Mouse (Mus musculus): Measurements from ENCODE around the gene Gm20696.

The Gm20696 gene

GRCm38 (mm10) chr6:99342416-99342815, 324.2 kb downstream of the Gm20696 start:
- DNase-seq: no peak

DNA sequence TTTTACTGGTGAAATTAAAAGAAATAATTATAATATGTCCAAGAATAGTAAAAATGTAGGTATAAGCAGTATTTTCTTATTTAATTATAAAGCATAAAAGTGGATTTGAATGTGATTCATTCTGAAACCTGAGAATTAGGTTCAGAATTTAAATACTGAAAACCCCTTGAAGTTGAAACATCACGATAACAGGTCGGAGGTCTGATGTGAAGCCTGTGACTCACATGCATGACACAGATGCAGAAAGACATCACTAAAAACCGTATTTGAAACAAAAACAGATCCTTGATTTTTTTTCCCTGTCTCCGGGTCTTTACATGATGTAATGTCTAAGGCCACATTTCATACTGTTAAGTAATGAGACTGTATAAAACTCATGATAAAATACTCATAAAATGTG, 325.7 kb downstream of the Gm20696 start:
- no peak for DNase-seq

- no peak for DNase-seq
Observed at GRCm38 (mm10) chr6:99339986-99340721, 326.4 kb downstream of the Gm20696 start.

DNA sequence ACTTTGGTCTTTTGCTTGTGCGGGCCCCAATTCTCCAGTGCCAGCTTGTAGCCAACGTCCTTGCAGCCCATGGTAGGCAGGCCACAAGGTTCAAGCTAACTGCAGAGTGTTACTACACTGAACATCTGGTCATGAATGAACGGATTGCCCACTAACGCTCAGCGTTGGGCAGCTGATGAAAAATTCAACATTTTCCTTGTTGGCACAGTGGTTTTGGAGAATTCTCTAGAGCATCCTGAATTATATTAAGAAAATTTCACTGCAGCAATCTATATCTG, 327.3 kb downstream of the Gm20696 start:
- DNase-seq: no peak

DNA sequence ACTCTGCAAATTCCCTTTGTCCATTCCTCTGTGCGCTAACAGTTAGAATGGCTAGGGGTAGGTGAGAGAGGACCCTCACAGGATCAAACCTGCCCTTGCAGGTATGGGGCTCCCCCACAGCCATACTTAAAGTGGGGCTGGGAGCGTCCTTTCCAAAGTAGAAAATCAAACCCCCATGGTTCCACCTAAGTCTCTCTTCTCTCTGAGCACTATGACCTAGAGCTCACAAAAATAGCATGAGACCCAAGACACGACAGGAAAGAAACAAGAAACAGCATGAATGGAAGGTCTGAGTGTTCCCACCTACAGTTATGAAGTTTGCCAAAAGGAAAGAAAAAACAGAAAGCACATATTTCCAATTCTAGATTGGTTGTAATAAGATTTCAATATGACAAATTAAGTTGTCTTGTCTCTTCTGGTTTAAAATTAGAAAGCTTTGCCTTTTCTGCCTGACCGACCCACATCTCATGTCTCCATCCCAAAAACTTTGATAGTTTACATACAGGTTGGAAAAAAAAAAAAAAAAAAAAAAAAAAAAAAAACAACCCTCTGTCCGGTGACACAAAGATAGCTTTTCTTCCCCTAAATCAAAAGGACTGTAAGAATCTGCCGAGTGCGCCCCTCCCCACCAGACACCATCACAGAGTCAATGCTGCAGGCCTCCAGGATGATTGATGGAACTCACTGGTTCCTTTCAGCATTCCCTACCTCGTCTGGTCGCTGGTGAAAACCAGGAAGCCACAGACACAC, 327.8 kb downstream of the Gm20696 start:
- DNase-seq: no peak

DNA sequence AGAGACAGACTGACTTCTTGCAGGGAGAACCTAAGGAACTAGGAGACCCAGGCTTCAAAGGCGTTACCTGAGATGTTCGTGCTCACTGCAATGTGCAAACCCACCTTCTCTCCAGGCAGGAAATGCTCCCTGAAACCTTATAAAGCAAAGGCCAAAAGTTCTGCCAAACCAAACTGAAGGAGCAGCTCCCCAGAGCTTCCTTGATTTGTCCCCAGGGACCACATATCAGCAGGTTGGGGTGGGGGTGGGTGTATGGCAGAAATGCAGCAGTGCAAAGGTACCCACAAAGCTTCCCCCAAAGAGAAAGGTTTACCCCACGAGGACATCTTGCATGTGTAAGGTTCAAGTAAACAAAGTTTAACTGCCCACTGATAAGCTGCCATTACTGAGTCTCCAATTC, 328.4 kb downstream of the Gm20696 start:
- no peak for DNase-seq

- DNase-seq: no peak
Observed at GRCm38 (mm10) chr6:99337575-99337974, 329.0 kb downstream of the Gm20696 start.

GRCm38 (mm10) chr6:99336191-99336590, 330.4 kb downstream of the Gm20696 start:
- DNase-seq: no peak

DNA sequence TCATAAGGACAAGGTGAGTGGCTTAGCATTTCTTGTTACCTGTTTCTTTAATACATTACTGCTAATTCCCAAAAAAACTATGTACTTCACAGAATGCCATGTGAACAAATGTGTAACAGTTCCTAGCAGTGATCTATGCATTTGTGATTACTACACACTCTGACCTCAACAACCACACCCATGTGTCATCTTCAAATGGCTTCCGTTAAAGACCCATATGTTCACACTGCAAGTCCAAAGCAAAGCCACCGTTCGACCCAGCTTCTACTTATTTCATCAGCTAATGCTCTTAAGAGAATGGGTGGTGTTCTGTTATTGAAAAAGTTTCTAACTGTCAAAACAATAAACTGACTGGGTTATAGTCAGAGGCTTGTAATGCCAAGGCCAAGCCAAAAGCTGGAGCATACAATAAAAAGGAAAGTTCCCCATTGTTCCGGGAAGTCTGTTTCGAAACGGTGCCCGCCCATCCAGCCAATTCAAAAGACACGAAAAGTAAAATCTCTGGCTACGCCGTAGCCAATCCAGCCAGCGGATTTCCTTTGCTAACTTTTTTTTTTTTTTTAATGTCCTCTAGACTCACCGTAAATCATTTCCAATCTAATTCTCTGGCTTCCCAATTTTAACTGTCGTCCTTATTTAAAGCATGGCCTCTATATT, 331.3 kb downstream of the Gm20696 start:
- DNase-seq: no peak

DNA sequence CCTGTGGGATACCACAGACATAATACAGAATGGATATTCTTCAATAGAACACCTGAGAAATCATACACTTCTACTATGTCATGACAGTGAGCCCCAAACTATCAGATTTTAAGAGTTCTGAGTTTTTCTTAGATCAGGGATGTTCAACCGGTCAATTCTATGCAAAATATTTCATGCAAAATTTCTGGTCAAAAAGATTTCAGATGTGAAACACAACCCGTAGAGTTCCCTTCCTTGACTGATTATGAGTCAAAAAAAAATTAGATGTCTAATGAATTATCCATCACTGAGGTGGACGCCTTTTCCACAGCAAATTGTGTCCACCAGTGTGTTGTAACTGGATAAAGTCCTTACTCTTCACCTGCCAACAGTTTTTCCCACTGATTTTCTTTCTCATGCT, 332.3 kb downstream of the Gm20696 start:
- DNase-seq: no peak

DNA sequence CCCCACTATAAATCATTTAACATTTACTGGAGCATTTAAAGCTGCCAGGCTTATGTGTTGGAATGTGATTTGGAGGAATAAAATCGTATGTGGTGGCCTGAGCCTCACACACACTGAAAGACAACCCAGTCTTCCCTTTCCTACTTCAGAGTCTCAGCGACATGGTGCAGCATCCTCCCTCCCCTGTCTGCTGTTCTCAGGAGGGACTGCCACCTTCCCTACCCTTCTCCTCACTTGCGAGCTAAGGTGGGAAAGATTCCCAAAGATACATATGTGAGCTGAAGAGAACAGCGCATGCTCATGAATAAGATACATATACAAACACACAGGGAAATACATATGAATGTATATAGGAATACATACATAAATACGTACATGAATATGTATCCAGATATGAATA, 333.5 kb downstream of the Gm20696 start:
- DNase-seq: no peak

DNA sequence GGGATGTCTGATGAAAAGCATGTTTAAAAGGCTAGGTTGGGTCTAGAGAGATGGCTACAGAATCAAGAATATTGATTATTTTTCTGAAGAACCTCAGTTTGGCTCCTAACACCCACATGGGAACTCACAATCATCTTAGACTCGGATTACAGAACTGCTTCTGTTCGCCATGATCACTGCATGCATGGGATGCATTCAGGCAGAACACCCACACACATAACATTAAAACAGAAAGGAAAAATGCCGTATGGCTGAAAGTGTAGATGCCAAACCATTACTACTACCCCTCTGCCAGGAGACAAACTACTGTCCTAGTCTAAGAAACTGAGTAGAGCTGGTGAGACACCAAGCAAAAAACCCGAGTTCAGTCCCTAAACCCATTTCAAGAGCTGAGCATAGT, 336.4 kb downstream of the Gm20696 start:
- no peak for DNase-seq

DNA sequence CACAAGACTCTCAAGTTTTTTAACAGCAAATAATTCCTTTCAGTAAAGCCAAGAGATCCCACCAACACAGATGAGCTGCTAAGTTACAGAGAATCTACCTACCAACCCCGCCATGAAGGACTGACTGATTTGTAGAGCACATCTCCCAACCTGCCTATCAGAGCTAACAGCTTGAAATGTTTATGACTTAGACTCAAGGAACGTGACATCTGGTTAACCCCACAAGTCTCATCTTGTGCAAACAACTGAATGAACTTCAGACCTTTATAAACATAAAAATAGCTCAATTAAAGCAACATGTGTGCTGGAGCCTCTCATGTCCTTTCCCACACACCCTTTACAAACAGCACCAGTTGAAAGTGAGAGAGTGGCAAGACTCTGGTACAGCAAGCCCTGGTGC, 338.0 kb downstream of the Gm20696 start:
- no peak for DNase-seq

GRCm38 (mm10) chr6:99328146-99328545, 338.5 kb downstream of the Gm20696 start:
- no peak for DNase-seq

DNA sequence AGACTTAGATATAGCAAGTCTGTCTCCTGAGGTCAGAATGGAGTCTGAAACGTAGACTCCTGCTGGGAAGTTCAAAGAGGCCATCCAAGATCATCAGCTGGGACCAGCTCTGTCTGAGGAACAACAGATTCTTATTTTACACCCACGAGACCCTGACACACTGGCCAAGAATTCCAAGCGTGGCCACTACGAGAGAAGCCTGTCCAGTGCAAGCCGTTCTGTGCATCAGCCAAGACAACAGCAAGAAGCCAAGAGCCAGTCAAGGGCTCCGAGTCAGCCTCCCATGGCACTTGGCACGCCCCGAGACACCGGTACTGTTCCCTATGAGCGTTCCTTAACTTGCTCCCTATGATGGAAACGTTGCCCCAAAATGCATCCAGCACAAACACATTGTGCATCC, 338.9 kb downstream of the Gm20696 start:
- no peak for DNase-seq

GRCm38 (mm10) chr6:99325881-99326280, 340.7 kb downstream of the Gm20696 start:
- DNase-seq: no peak

GRCm38 (mm10) chr6:99325461-99325860, 341.1 kb downstream of the Gm20696 start:
- no peak for DNase-seq

DNA sequence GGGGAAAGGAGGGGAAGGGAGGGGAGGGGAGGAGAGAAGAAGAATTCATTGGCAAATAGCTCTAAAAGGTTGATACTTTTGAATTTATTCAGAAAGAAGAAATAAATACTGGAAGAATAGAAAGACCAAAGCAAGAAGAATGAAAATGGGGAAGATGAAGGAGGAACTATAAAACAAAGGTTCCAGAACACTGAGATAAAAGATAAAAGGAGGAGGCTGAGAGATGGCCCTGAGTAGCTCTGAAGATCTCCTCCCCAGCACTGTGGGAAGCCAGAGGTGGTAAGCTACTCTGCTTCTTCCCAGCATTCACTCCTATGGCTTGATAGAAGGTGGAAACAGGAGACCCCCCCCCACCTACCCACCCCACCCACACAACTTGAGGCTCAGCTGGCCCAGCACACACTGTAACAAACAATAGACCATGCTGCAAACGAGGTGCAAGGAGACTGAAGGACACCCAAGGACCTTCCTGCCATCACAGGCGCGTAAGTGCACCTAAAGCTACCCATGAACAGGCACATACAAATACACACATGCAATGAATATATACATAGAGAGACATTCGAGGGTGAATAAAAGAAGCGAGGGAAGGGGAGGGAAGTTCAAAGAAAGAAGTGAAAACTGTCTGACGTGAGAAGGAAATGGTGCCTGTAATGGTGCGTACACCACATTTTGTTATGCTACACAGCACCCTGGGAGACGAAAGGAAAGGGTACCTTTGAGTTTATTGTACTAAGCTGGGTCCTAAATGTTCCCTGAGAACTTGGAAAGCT, 344.3 kb downstream of the Gm20696 start:
- no peak for DNase-seq

GRCm38 (mm10) chr6:99320444-99320843, 346.2 kb downstream of the Gm20696 start:
- no peak for DNase-seq

- DNase-seq: no peak
Observed at GRCm38 (mm10) chr6:99319415-99320405, 346.9 kb downstream of the Gm20696 start.

- no peak for DNase-seq
Observed at GRCm38 (mm10) chr6:99314746-99315145, 351.9 kb downstream of the Gm20696 start.

- DNase-seq: no peak
Observed at GRCm38 (mm10) chr6:99310529-99310928, 356.1 kb downstream of the Gm20696 start.

All from right cerebral cortex, postnatal 25 days (tissue).